Mouse (Mus musculus) gastrocnemius, adult 2 months (tissue): ENCODE measurements around the gene 2010111I01Rik. TPM values are rescaled to one million over a fixed set of nuclear protein-coding genes. Genes with fewer than 3 reads are reported as not detected.

ENCODE experiments used
- DNase-seq: peaks from one replicate; pipeline ENCODE4 v3.0.0; 2022
- H3K27ac ChIP-seq: fragments of 200-600 bp; 2 replicates; pipeline ENCODE4 v1.8.1; 2022; ENCODE audit warnings: mild to moderate bottlenecking
- H3K4me3 ChIP-seq: fragments of 200-600 bp; 2 replicates; pipeline ENCODE4 v1.8.1; 2022; ENCODE audit warnings: mild to moderate bottlenecking, moderate library complexity
- CTCF ChIP-seq: fragments of 200-600 bp; IDR thresholded peaks from 2 replicates; pipeline ENCODE4 v1.8.1; 2022; ENCODE audit warnings: antibody characterized with exemption, mild to moderate bottlenecking, moderate library complexity
- intact Hi-C: fragments of 180-260 bp; cut with DNase I; formaldehyde crosslinking; loops from one replicate; pipeline ENCODE4 v1.15.1; 2025
- microRNA-seq: library from miRNA; unstranded; fragments of <30 nt; microRNA quantifications from one replicate; pipeline ENCODE4 v1.2.0, GENCODE M21; 2021
- total RNA-seq, 2 experiments: library from RNA; stranded (reverse); gene quantifications; 2 replicates each; pipeline ENCODE4 v1.2.3; 2021

Gene 2010111I01Rik
- total RNA-seq, 2 experiments from 2014 or later, result 56.8 to 61.4 TPM

DNA sequence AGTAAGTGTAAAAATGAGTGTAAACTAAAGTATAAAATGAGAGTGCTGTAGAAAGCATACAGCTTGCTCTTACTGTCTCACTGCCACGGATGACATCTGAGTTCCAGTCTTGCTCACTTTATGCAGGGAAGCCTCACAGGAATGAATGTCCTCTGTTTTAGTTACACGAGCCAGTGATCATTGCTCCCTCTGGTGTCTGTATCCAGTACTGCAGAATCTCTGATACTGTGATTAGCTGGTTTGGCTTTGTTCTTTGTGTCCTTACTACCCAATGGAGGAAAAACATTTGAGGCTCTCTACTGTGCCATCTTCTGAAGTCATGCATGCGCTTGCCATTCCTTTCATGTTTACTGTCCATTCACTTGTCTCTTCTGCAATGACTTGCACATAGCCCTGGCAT, 391.9 kb downstream of the 2010111I01Rik start:
- DNase-seq, result peak; percentile 36
- Histone ChIP-seq H3K27ac (no peak overlapping the region), H3K4me3 (no peak overlapping the region)
- TF ChIP-seq CTCF, result peak; percentile 94
- intact Hi-C loops, result loop anchor here (2.0 kb wide), 1 partner anchor 438 kb away; no protein-coding TSS in a partner anchor

DNA sequence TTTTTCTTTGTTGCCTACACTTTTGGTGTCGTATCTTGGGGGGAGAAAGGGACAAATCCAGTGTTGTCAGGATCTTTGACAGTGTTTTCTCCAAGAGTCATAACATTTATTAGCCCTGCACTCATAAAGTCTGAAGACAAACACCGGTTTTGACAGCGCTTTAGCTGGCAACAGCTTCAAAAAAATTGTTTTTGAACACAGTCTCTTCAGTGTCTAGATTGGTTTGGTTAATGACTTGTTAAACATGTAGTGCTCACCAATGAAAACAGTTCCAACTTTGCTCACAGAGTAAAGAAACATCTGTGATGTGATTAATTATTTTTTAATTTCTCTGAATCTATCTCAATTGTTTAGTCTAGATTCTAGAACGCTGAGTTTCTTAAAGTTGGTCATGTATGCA, 394.7 kb downstream of the 2010111I01Rik start:
- no peak overlapping the region for H3K4me3 ChIP-seq
- intact Hi-C loops, result no loop called here
- TF ChIP-seq CTCF, result no peak
- no peak for DNase-seq
- H3K27ac ChIP-seq, result no peak overlapping the region

DNA sequence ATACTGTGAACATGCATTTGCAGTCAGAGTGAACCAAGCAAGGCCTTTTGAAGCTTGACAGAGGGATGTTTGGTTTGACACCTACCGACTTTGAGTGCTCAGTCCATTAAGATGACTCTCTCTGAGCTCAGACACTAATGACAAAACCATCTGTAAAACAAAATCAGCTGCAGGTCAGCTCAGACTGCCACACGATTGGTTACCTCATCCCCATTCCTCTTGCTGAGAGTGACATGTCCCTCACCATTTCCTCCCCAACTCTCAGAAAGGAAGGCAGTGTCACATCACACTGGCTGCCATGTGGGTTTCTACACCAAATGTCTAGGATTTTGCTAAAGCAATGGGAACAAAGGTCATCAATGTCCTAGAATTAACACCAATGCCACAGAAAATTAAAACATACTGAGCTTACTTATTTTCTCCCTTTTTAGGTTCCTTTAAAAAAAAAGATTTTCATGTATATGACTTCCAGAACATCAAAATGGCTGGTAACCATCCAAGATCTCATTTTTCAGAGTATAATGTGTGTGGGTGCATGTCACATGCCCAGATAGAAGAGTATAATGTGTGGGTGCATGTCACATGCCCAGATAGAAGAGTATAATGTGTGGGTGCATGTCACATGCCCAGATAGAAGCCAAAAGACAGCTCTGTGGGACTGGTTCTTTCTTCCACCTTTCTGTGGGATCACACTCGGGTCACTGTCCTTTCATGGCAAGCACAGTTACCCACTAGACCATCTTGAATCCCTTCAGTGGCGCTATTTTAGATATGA, 395.6 kb downstream of the 2010111I01Rik start:
- intact Hi-C loops, result no loop called here
- no peak for DNase-seq
- H3K27ac ChIP-seq, result no peak overlapping the region
- no peak for TF ChIP-seq CTCF
- H3K4me3 ChIP-seq, result no peak overlapping the region

DNA sequence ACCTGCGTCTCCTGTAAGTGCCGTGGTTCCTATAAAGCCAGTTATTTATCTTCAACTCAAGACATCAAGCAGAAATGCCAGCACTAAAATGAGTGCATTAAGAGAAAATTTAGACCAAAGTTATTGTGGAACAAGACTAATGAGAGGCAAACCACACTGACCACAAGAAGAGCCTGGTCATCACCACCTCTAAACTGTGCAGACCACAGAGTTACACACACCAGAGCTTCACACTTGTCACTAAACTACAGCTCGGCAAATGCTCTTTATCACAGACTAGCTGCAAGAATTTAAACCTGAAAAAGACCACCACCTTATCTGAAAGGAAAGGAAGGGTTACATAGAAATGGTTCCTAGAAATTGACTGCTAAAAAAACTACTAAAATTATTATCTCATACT, 397.1 kb downstream of the 2010111I01Rik start:
- intact Hi-C loops, result no loop called here
- DNase-seq, result no peak

DNA sequence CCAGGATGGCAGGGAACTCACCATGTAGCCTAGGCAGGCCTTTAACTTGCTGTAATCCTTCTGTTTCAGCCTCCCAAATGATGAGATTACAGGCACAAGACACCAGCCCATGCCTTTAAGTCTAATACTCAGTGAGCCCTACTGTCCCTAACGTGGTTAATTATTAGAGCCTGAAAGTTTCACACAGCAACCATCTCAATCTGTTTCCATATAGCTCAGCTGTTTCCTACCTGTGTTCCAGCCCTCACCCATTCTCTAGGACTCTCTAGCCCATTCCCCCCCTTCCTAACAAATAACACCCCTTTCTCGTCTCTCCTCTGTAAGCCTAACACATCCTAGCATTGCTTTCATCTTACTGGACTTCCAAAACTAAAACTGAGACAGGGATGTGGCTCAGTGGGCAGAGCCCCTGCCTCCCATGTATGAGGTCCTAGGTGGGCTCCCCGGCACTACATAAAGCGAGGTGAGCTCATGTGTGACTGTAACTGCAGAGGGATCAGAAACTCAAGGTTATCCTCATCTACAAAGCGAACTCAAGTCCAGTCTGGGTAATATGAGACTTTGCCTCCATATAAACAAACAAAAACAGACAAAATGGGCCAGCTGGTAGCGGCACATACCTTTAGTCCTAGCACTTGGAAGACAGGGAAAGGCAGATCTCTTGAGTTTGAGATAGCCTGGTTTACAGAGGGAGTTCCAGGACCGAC, 408.9 kb downstream of the 2010111I01Rik start:
- no peak for DNase-seq
- intact Hi-C loops, result no loop called here
- Histone ChIP-seq H3K27ac (no peak overlapping the region), H3K4me3 (no peak overlapping the region)
- no peak for TF ChIP-seq CTCF

More for the DNA sequence above, 397.1 kb downstream of the 2010111I01Rik start:
- TF ChIP-seq CTCF, result no peak
- Histone ChIP-seq H3K27ac (no peak overlapping the region), H3K4me3 (no peak overlapping the region)

Small RNAs within 50 kb of the gene (microRNA-seq; reads per million reads assigned to microRNA genes)
- 45,940 reads per million, percentile 97 among the genes with 10 or more reads in this experiment for gene Mir23b
- gene Mir24-1, result not detected
- 16,975 reads per million, percentile 95 among the genes with 10 or more reads in this experiment for gene Mir27b
- gene Mir3074-1, result not detected

Other genes starting within 250 kb of the 2010111I01Rik start
- 1 to 10 TPM; 1.3 to 2.1 TPM for gene Platr25, start 204.2 kb upstream of the 2010111I01Rik start, total RNA-seq
- under 1 TPM; 0.25 to 0.48 TPM for gene Gm5141, start 179.1 kb upstream of the 2010111I01Rik start, total RNA-seq
- 10 to 100 TPM; 40.0 to 64.9 TPM for gene Fbp2, start 106.5 kb upstream of the 2010111I01Rik start, total RNA-seq
- not detected for gene Fbp1, start 76.6 kb upstream of the 2010111I01Rik start, total RNA-seq